Mouse (Mus musculus) ES-E14 (cell line): ENCODE data around the gene Adgrg5. TPM values are rescaled to one million over a fixed set of nuclear protein-coding genes. Genes with fewer than 3 reads are reported as not detected.

Experiments
- DNase-seq: peaks from one replicate; pipeline ENCODE4 v3.0.0-alpha.2; 2013; ENCODE audit warnings: low read depth, low spot score
- H3K27ac ChIP-seq: 2 replicates; pipeline ENCODE4 v1.5.1; 2012; ENCODE audit warnings: low read depth, mild to moderate bottlenecking, low read length, moderate library complexity, mixed read lengths; ENCODE audit not compliant: poor library complexity, insufficient read depth, severe bottlenecking
- H3K36me3 ChIP-seq: 2 replicates; pipeline ENCODE4 v1.6.1; 2012; ENCODE audit warnings: mild to moderate bottlenecking, low read length, moderate library complexity, mixed read lengths; ENCODE audit not compliant: control insufficient read depth, poor library complexity, insufficient read depth, severe bottlenecking
- H3K4me1 ChIP-seq, 2 experiments: fragments of 150-350 bp in 1 of 2; sonication (generic) in 1 of 2; 2 replicates each; pipeline ENCODE4 v1.6.1; 2012; ENCODE audit warnings: low read length in 2 of 2, mild to moderate bottlenecking in 1 of 2, mixed read lengths in 1 of 2; ENCODE audit not compliant: control insufficient read depth in 2 of 2, insufficient read depth in 2 of 2, poor library complexity in 1 of 2
- H3K4me3 ChIP-seq, 2 experiments: fragments of 150-350 bp in 1 of 2; sonication (generic) in 1 of 2; 2 replicates each; pipeline ENCODE4 v1.5.1; 2012; ENCODE audit warnings: low read length in 2 of 2, low read depth in 1 of 2, mild to moderate bottlenecking in 1 of 2, mixed read lengths in 1 of 2; ENCODE audit not compliant: insufficient read depth in 1 of 2, poor library complexity in 1 of 2, severe bottlenecking in 1 of 2
- H3K9ac ChIP-seq: 2 replicates; pipeline ENCODE4 v1.6.1; 2012; ENCODE audit warnings: low read depth, mild to moderate bottlenecking, low read length, mixed read lengths; ENCODE audit not compliant: poor library complexity, insufficient read depth, severe bottlenecking
- H3K9me3 ChIP-seq: fragments of 150-350 bp; sonication (generic); 2 replicates; pipeline ENCODE4 v1.6.1; 2012; ENCODE audit warnings: low read depth, mild to moderate bottlenecking, low read length; ENCODE audit not compliant: control insufficient read depth, insufficient read depth
- CHD2 ChIP-seq: IDR thresholded peaks from 2 replicates; pipeline ENCODE4 v1.6.1; 2014; ENCODE audit warnings: mild to moderate bottlenecking, low read depth, low read length, inconsistent platforms
- HCFC1 ChIP-seq: IDR thresholded peaks from 2 replicates; pipeline ENCODE4 v1.6.1; 2012; ENCODE audit warnings: low read length, inconsistent platforms, borderline replicate concordance; ENCODE audit not compliant: insufficient read depth
- MAFK ChIP-seq: IDR thresholded peaks from 2 replicates; pipeline ENCODE4 v1.6.1; 2014; ENCODE audit warnings: mild to moderate bottlenecking, low read depth, low read length, inconsistent platforms; ENCODE audit not compliant: insufficient read depth
- ZC3H11A ChIP-seq: IDR thresholded peaks from 2 replicates; pipeline ENCODE4 v1.6.1; 2012; ENCODE audit warnings: low read depth, mild to moderate bottlenecking, inconsistent platforms, low read length, borderline replicate concordance
- ZNF384 ChIP-seq: IDR thresholded peaks from 2 replicates; pipeline ENCODE4 v1.6.1; 2012; ENCODE audit warnings: low read depth, low read length, inconsistent platforms
- in situ Hi-C, 2 experiments: fragments of 600-800 bp; cut with MboI; formaldehyde crosslinking; loops; one replicate each; pipeline ENCODE4 v1.15.1; 2025; ENCODE audit warnings: low sequenced_read_pairs in 2 of 2, inconsistent platforms in 1 of 2; ENCODE audit not compliant: unreplicated experiment in 2 of 2
- total RNA-seq: library from RNA; depleted of rRNA; stranded (reverse); fragments of 300-350 nt; gene quantifications from 2 replicates; pipeline ENCODE4 v1.2.3, GENCODE M21; 2012

The Adgrg5 gene
- total RNA-seq, 1 experiment = 1.1 TPM

DNA sequence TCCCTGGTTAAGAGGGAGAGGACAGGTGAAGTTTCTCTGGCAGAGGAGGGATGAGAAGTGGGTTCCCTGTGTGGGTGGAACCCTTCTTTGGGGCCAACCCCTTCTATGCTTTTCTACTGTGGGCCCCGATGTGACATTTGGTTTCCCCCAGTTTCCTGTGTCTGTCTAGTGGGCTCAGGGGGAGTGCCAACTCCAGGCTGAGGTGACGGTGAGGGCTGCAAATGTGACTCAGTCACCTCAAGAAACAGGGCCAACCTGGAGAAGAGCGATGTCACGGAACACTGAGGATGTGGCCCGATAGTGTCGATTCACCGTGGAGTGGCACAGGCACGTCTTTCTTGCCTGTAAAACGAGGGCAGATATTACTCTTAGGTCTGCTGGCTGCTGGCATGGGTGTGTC is 49.8 kb downstream of the Adgrg5 start:
- no peak for DNase-seq

DNA sequence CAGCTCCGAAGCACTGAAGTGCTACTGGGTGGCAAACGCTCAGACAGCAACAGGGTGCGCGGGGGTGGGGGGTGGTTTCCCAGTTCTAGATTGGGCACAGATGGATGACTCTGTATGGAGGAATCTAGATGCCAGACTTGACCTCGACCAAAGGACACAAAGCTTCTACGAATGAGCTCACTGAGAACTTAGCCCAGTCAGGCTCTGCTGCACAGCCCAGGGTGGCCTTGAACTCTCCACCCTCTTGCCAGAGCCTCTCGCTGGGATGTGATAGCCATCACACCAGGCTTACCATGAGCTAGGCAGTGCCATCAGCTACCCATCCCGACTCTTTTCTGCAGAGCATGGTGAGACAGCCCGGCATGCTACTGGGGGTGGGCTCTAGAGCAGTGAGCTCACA is 50.3 kb downstream of the Adgrg5 start:
- H3K4me3 ChIP-seq = no peak overlapping the region
- in situ Hi-C loops = no loop called here
- TF ChIP-seq CHD2 (no peak), ZC3H11A (no peak), ZNF384 (no peak), HCFC1 (no peak), MAFK (no peak)
- no peak overlapping the region; the same call in 1 of the 2 replicates for H3K27ac ChIP-seq
- H3K4me1 ChIP-seq = peaks cover 0 to 13% of the 10 kb centered on the region in 2 experiments; a peak in 2 of 4 replicates
- no peaks in the 10 kb centered on the region for H3K9me3 ChIP-seq
- no peak for DNase-seq
- H3K36me3 ChIP-seq = no peaks in the 10 kb centered on the region
- no peak overlapping the region for H3K9ac ChIP-seq

More for the DNA sequence above, 49.8 kb downstream of the Adgrg5 start:
- H3K27ac ChIP-seq = no peak overlapping the region
- H3K36me3 ChIP-seq = no peaks in the 10 kb centered on the region
- peaks cover 0 to 13% of the 10 kb centered on the region in 2 experiments; a peak in 2 of 4 replicates for H3K4me1 ChIP-seq
- in situ Hi-C loops = no loop called here
- no peaks in the 10 kb centered on the region for H3K9me3 ChIP-seq
- no peak overlapping the region for H3K4me3 ChIP-seq
- TF ChIP-seq ZNF384 = no peak
- no peak for TF ChIP-seq CHD2
- no peak for TF ChIP-seq ZC3H11A
- TF ChIP-seq MAFK = no peak
- no peak for TF ChIP-seq HCFC1
- no peak overlapping the region for H3K9ac ChIP-seq

DNA sequence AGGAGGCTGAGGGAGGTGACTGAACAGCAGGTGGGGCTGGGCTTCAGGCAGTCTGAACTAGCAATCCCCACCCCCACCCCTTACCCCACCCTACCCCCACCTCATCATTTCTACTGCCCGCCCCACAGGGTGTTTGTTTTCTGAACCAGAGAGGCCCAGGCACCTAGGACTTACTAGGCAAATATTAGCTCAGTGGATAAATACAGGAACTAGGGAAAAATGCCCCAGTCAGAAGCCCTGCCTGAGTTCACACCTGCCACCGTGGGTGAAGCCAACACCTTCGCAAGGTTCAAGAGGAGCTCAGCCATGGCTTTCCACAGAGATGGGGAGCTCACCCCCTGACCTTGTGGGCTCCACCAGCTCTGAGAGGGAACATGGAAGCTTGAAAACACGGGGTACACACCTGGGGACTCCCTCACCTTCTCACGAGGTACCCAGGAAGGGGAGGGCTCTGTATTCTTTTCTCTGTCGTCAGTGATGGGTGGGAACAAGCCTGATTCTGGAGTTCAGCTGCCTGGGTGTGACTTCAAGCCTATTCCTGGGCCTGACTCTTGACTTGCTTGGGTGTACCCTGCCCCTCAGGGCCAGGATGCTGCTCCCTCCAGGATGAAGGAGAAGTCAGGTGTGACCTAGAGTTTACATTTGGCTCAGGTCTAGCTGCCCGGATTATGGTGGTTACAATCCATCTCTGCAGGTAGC is 51.1 kb downstream of the Adgrg5 start, which contains the start of gene Adgrg1:
Adgrg1 (plus strand) TSS at position 285 of the 699 bp plus-strand sequence.
- TF ChIP-seq ZC3H11A (no peak), MAFK (no peak), HCFC1 (no peak), CHD2 (no peak), ZNF384 (no peak)
- Histone ChIP-seq H3K36me3 (no peaks in the 10 kb centered on the region), H3K27ac (no peak within 1 kb of the TSS; the same call in 1 of the 2 replicates), H3K4me3 (no peak within 1 kb of the TSS), H3K4me1 (peaks cover 0 to 13% of the 10 kb centered on the region in 2 experiments; a peak in 2 of 4 replicates), H3K9me3 (no peaks in the 10 kb centered on the region), H3K9ac (no peak within 1 kb of the TSS)
- DNase-seq = no peak
- in situ Hi-C loops = no loop called here

DNA sequence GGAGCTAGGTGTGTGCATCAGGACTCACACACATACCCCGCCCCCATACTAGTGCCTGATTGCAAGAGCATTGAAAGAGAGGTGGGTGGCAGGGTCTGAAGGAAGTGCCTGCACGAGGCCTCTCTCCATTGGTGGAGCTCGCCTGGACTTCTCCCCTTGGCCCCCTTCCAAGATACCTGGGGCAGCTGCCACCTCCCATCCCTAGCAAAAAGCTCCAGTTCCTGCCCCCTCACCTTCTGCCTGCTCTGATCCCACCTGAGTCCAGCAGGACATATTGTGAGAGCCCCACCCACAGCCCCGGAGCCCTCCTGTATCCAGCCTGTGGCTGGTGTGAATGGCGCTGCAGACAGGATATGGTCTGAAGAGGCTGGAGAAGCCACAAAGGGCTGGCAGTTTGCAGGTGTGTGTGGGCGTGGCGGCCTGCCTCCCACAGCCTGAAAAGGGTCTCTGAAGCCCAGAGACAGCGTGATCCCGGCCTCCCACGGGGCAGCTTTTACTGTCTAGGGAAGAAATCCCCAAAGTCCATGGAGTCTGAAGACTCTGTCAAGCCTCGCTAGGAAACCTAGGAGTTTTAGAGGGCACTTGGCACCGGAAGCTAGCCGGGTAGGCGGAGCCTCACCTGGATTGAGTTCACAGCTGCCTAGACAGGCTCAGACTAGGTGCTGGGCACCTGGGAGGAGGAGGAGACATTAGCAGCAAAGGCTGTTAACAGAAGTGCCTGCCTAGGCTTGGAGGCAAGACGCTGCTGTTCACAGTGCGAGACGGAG is 53.3 kb downstream of the Adgrg5 start:
- Histone ChIP-seq H3K4me3 (peak overlapping the region; percentile 35 to 46; a peak in 3 of 4 replicates), H3K9ac (0 out of 2 replicates have a peak overlapping the region, but pooled peaks have one; percentile 20), H3K27ac (no peak overlapping the region), H3K36me3 (no peaks in the 10 kb centered on the region), H3K4me1 (peaks cover 0 to 13% of the 10 kb centered on the region in 2 experiments; a peak in 2 of 4 replicates), H3K9me3 (no peaks in the 10 kb centered on the region)
- TF ChIP-seq HCFC1 (no peak), MAFK (no peak), ZC3H11A (no peak), CHD2 (no peak), ZNF384 (no peak)
- in situ Hi-C loops = no loop called here
- DNase-seq = peak; percentile 54
